Mouse (Mus musculus) mouse trophoblast stem cell (cell line): ENCODE data around the gene Rab35.

Experiments used
- in situ Hi-C, 2 experiments: fragments of 300-500 bp; cut with MseI, MboI; formaldehyde crosslinking; loops; 2 replicates in 1 of 2; 3 replicates in 1 of 2; pipeline ENCODE4 v1.15.1; 2025

Gene Rab35

GRCm38 (mm10) chr5:115631505-115632357, at the start of gene Rab35:
Rab35 (plus strand) TSS chr5:115631908.
- in situ Hi-C loops: no loop called here

GRCm38 (mm10) chr5:115585616-115586015, 46.1 kb upstream of the Rab35 start:
- in situ Hi-C loops: no loop called here

GRCm38 (mm10) chr5:115586166-115586565, 45.5 kb upstream of the Rab35 start:
- in situ Hi-C loops: no loop called here

GRCm38 (mm10) chr5:115586780-115587179, 44.9 kb upstream of the Rab35 start:
- in situ Hi-C loops: no loop called here

GRCm38 (mm10) chr5:115591028-115591427, 40.7 kb upstream of the Rab35 start:
- in situ Hi-C loops: no loop called here

GRCm38 (mm10) chr5:115591506-115591905, 40.2 kb upstream of the Rab35 start:
- in situ Hi-C loops: no loop called here

- in situ Hi-C loops: no loop called here
These were observed 28.1 kb upstream of the Rab35 start for GRCm38 (mm10) chr5:115603561-115603960.

GRCm38 (mm10) chr5:115611566-115611965, 20.1 kb upstream of the Rab35 start:
- in situ Hi-C loops: no loop called here

- in situ Hi-C loops: no loop called here
These were observed 18.4 kb upstream of the Rab35 start for GRCm38 (mm10) chr5:115613332-115613731.

- in situ Hi-C loops: no loop called here
These were observed 16.8 kb upstream of the Rab35 start for GRCm38 (mm10) chr5:115614948-115615347.

- in situ Hi-C loops: no loop called here
These were observed 12.0 kb upstream of the Rab35 start for GRCm38 (mm10) chr5:115619690-115620089.

- in situ Hi-C loops: no loop called here
These were observed 9.0 kb upstream of the Rab35 start for GRCm38 (mm10) chr5:115622686-115623085.

- in situ Hi-C loops: no loop called here
These were observed 7.8 kb upstream of the Rab35 start for GRCm38 (mm10) chr5:115623694-115624440.

GRCm38 (mm10) chr5:115626237-115626886, 5.3 kb upstream of the Rab35 start:
- in situ Hi-C loops: no loop called here

- in situ Hi-C loops: no loop called here
These were observed 3.6 kb upstream of the Rab35 start for GRCm38 (mm10) chr5:115628083-115628482.

- in situ Hi-C loops: no loop called here
These were observed 2.0 kb upstream of the Rab35 start for GRCm38 (mm10) chr5:115629672-115630071.

GRCm38 (mm10) chr5:115630291-115630690, 1.4 kb upstream of the Rab35 start:
- in situ Hi-C loops: no loop called here

- in situ Hi-C loops: no loop called here
These were observed 628 bp downstream of the Rab35 start for GRCm38 (mm10) chr5:115632358-115632714.

GRCm38 (mm10) chr5:115633060-115633459, 1.4 kb downstream of the Rab35 start:
- in situ Hi-C loops: no loop called here

GRCm38 (mm10) chr5:115634046-115634445, 2.3 kb downstream of the Rab35 start:
- in situ Hi-C loops: no loop called here

GRCm38 (mm10) chr5:115635536-115635935, 3.8 kb downstream of the Rab35 start:
- in situ Hi-C loops: no loop called here

- in situ Hi-C loops: no loop called here
These were observed 12.5 kb downstream of the Rab35 start for GRCm38 (mm10) chr5:115644192-115644591.
